Mouse (Mus musculus): Measurements from ENCODE around the gene Stab2. TPM values are rescaled to one million over a fixed set of nuclear protein-coding genes. Genes with fewer than 3 reads are reported as not detected.

The Stab2 gene
- total RNA-seq, 2 experiments from 2014 or later = 2.7 to 5.0 TPM

- no peak for DNase-seq (ENCODE audit: low spot score)
These were observed 179.3 kb downstream of the Stab2 start for GRCm38 (mm10) chr10:86828221-86829135.

- DNase-seq (ENCODE audit: low spot score) = no peak
These were observed 180.9 kb downstream of the Stab2 start for GRCm38 (mm10) chr10:86826929-86827328.

GRCm38 (mm10) chr10:86825871-86826522, 181.8 kb downstream of the Stab2 start:
- peak; percentile 88 for DNase-seq (ENCODE audit: low spot score)

GRCm38 (mm10) chr10:86824871-86825270, 183.0 kb downstream of the Stab2 start:
- DNase-seq (ENCODE audit: low spot score) = no peak

GRCm38 (mm10) chr10:86824093-86824492, 183.7 kb downstream of the Stab2 start:
- DNase-seq (ENCODE audit: low spot score) = no peak

GRCm38 (mm10) chr10:86821014-86821413, 186.8 kb downstream of the Stab2 start:
- DNase-seq (ENCODE audit: low spot score) = no peak

GRCm38 (mm10) chr10:86819649-86820165, 188.1 kb downstream of the Stab2 start:
- no peak for DNase-seq (ENCODE audit: low spot score)

GRCm38 (mm10) chr10:86815133-86815532, 192.7 kb downstream of the Stab2 start:
- no peak for DNase-seq (ENCODE audit: low spot score)

GRCm38 (mm10) chr10:86814292-86815131, 193.3 kb downstream of the Stab2 start:
- no peak for DNase-seq (ENCODE audit: low spot score)

GRCm38 (mm10) chr10:86810612-86811011, 197.2 kb downstream of the Stab2 start:
- no peak for DNase-seq (ENCODE audit: low spot score)

GRCm38 (mm10) chr10:86810000-86810399, 197.8 kb downstream of the Stab2 start:
- DNase-seq (ENCODE audit: low spot score) = peak; percentile 84

GRCm38 (mm10) chr10:86808013-86808758, 199.6 kb downstream of the Stab2 start:
- DNase-seq (ENCODE audit: low spot score) = no peak

- DNase-seq (ENCODE audit: low spot score) = no peak
These were observed 200.5 kb downstream of the Stab2 start for GRCm38 (mm10) chr10:86807362-86807761.

- DNase-seq (ENCODE audit: low spot score) = no peak
These were observed 211.6 kb downstream of the Stab2 start for GRCm38 (mm10) chr10:86796073-86796741.

- peak; percentile 81 for DNase-seq (ENCODE audit: low spot score)
These were observed 212.9 kb downstream of the Stab2 start for GRCm38 (mm10) chr10:86794794-86795535.

- no peak for DNase-seq (ENCODE audit: low spot score)
These were observed 213.6 kb downstream of the Stab2 start for GRCm38 (mm10) chr10:86794196-86794595.

GRCm38 (mm10) chr10:86793509-86793951, 214.3 kb downstream of the Stab2 start:
- no peak for DNase-seq (ENCODE audit: low spot score)

GRCm38 (mm10) chr10:86791507-86792184, 216.2 kb downstream of the Stab2 start:
- DNase-seq (ENCODE audit: low spot score) = no peak

All from gastrocnemius, adult 18-20 months (tissue).